Mouse (Mus musculus): Measurements from ENCODE around the gene Klhl2.
A peak's percentile ranks its signal among the peaks of the same experiment; 100 is the strongest.

Gene Klhl2

GRCm38 (mm10) chr8:64768645-64769044 is 81.2 kb downstream of the Klhl2 start:
- no peak for DNase-seq (ENCODE audit: low read depth, low spot score)

- DNase-seq (ENCODE audit: low read depth, low spot score), result no peak
Observed at GRCm38 (mm10) chr8:64767047-64767446, 82.8 kb downstream of the Klhl2 start.

DNA sequence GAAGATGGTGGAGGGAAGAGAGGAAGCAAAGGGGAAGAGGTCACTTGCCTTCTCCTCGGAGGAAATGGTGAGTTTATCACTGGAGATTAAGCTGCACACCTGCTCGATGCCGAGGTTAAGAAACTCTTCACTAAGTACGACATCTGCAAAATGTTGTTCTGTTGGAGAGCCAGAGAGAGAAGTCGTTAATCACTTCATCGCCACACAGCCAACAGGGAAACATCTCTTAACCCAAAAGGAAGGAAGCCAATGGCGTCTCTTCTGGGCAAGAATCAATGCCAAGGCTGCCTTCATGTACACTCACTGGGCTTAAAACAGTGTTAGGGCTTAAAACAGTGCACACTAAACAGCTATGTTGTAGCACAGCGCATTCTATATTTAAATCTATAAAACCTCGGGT is 85.7 kb downstream of the Klhl2 start:
- DNase-seq (ENCODE audit: low read depth, low spot score), result no peak

DNA sequence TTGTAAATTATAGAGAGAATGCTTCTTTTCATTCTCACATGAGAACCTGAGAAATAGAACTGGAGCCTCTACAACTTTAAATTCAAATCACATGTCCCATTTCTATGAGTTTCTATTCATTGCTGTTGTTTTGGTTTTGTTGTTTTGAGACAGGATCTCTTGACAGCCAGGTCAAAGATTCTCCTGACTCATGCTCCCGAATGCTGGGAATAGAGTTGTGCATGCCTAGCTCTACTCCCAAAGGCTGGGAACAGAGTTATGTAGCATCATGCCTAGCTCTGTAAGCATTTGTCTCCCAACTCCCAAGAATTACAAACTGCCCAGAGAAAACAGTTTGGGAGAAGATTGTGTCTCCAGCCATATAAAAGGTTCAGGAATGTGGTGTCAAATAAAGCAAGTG is 87.1 kb downstream of the Klhl2 start:
- DNase-seq (ENCODE audit: low read depth, low spot score), result no peak

DNA sequence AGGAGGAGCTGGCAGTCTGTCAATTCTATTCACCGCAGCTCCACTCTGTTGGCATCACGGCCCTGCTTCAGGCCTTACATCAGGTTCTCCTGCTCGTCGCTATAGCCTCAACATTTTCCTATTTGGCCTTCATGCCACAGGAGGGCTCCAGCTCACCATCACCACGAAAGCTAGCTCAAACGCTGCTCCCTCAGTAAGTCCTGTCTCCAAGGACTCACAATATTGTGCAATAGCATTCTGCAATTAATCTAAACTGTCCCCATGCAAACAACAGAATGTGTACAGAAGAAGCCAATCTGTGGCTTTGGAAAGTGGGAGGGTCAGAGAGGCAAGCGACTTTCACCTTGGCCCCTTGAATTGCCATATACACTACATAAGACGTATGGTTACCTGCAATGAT is 88.4 kb downstream of the Klhl2 start:
- no peak for DNase-seq (ENCODE audit: low read depth, low spot score)

- DNase-seq (ENCODE audit: low read depth, low spot score), result no peak
Observed at GRCm38 (mm10) chr8:64757956-64758355, 91.9 kb downstream of the Klhl2 start.

DNA sequence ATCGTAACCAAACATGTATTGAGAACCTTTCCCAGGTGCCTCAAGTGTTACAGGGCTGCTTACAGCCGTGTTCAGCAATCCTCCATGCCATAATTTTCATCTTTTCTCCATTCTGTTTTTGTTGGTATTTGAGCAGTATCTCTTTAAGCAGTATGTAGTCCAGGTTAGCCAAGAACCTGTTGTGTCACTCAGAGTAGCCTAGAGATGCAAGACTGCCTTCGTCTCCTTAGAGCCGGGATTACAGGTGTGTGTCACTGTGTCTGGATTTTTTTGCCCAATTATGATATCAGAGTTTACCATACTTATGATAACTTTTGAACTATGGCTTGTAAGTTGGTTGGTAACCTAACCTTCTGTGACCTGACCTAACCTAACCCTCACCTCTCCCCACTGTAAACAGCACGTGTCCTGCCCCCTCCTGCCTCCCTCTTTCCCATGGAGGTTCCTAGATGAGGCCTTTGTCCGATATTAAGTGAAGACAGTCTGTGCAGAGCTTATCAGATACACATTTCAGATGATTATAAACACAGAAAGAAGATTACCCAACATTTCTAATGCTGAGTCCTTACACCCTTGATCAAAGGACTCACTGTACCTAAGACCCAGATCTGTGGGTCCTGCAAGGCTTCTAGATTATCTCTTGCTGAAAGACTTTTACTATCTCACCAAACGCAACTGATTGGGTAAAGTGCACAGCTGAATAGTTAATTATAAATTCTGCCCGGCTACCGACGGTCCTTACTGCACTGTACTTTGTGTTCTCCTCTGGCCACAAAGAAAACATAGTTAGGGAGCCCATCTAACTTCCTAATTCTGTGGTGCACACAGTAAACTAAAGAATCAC is 103.4 kb downstream of the Klhl2 start:
- no peak for DNase-seq (ENCODE audit: low read depth, low spot score)

GRCm38 (mm10) chr8:64740547-64741211 is 109.1 kb downstream of the Klhl2 start:
- no peak for DNase-seq (ENCODE audit: low read depth, low spot score)

DNA sequence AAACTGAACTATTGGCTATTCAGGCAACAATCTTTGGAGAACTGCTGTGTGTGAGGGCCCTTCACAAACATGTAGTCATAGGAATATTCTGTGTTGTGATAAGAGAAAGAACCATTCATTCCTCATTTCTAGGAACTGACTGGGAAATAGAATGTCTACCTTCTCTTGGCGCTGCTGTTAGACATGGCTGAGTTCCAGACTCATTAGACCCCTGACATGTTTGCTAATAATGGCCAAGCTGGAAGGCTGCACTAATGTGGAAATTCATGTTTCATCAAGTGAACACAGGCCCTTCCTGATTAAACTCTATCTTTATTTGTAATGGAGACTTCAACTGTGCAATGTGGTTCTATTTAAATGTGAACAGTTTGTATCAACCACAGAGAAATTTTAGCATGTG is 110.9 kb downstream of the Klhl2 start:
- DNase-seq (ENCODE audit: low read depth, low spot score), result no peak

DNA sequence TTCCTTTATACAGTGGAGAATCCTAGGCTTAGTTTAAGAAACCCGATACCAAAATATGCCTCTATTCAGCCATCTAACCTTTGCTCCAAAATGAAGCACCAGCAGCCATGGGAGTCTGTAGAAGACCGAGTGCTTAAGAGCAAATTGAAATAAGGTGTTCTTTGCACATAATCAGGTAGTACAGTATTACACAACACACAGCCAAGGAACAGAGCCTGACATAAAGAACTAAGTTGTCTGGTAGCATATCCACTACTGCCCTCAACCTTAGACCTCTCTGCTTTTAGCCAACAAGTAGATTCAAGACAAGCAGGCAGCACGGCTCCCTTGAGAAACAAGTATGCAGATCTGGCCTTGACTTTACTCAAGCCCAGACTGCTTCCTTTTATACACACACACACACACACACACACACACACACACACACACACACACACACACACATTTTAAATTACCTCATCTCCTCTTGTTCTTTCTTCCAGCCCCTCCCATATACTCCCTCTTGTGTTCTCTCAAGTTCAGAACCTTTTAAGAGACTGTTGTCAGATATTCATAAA is 113.0 kb downstream of the Klhl2 start:
- DNase-seq (ENCODE audit: low read depth, low spot score), result no peak

DNA sequence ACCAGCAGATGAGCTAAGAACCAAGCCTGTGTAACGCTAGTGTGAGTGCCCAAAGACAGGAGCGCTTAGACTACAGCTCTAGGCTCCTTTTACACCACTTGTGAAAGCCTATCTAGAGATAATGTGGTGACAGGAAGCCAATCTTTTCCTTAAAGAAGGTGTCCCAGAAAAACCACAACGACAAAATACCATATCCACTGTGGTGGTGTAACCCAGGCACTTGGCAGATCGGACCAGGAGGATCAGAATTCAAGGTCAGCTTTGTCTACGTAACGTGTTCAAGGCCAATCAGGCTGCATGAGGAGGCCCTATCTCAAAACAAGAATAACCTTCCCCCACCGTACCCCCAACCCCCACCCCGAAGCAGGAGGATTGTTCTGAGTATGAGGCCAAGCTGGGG is 114.7 kb downstream of the Klhl2 start:
- DNase-seq (ENCODE audit: low read depth, low spot score), result no peak

DNA sequence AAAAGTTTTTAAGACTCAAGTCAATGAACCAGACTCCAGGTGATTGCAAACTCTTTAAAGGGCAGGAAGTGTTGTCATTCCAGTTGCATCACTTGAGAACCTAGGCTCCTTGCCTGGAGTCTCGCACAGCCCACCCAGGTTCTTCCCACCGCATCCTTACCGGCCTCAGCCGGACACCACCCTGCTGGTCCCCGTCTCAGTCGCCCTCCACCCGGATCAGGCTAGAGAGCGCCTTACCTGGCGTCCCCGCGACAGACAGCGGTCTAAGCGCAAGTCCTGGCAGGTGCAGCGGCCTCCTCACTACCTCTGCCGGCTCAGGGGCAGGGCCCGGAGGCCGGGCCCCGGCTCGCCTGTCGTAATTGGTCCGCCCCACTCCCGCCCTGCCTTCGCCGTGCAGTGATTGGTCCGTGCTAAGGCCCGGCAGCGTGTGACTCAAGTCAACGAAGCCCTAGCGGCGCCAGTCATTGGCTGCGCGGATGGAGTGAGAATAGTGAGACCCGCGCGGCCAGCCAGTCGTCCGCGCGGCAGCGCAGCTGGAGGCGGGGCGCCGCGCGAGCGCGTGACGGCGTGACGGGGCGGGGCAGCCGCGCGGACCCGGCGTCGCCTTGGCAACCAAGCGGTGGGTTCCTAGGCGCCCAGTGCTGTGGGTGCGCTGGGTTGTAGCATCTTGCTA is 116.4 kb downstream of the Klhl2 start, which contains the start of gene Msmo1:
TSS of gene Msmo1 (minus strand) at position 522 of the 673 bp plus-strand sequence.
- peak; percentile 98 for DNase-seq (ENCODE audit: low read depth, low spot score)

GRCm38 (mm10) chr8:64732596-64732995 is 117.2 kb downstream of the Klhl2 start:
- DNase-seq (ENCODE audit: low read depth, low spot score), result no peak

DNA sequence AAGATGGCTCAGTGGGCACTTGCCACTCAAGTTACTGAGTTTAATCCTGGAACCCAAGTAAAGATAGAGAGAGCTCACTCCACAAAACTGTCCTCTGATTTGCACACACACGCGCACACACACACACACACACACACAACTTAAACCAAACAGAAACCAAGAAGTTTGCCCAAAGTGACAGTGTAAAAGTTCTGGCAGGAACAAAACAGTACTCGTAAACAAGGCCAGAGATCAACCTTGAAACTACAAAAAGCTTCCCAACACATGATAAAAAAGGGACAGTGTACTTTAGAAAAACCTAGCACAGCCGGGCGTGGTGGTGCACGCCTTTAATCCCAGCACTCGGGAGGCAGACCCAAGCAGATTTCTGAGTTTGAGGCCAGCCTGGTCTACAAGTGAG is 121.7 kb downstream of the Klhl2 start:
- no peak for DNase-seq (ENCODE audit: low read depth, low spot score)

DNA sequence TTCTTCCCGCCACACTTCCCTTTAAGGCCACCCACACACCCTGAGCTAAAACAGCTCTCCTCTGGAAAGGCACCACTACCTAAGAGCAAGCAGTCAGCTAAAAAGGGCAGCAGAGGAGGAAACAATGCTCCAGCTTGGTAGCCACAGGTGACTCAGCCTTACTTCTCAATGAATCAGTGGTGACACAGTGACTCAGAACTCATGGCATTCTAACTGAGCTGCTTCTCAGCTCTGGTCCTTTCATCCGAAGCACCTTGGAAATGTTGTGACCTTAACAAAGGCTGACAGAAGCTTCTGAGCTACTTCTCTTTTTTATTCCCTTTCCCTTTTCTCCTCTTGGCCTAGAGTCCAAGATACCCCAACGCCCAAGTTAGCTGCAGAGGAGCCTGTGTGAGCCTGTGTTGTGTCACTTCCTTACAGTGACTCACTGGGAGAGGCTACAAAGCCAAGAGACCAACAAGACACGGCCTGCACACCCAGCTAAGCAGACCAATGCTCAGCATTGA is 123.6 kb downstream of the Klhl2 start:
- DNase-seq (ENCODE audit: low read depth, low spot score), result no peak

DNA sequence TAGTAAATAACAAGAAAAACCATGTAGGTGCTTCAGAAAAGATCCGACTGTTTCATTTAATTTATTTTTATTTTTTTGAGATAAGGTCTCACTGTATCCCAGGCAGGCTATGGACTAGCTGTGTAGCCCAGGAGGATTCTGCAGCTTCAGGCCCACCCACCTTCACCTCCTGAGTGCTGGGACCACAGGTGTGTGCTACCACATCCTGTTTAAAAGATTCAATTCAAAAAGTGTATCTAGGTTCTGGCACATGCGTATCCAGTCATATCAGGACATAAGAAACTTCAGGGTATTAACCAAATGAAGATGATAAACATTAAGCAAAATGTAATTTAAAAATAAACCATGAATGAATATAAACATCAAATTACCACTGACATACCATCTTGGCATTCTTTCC is 126.6 kb downstream of the Klhl2 start:
- DNase-seq (ENCODE audit: low read depth, low spot score), result no peak

DNA sequence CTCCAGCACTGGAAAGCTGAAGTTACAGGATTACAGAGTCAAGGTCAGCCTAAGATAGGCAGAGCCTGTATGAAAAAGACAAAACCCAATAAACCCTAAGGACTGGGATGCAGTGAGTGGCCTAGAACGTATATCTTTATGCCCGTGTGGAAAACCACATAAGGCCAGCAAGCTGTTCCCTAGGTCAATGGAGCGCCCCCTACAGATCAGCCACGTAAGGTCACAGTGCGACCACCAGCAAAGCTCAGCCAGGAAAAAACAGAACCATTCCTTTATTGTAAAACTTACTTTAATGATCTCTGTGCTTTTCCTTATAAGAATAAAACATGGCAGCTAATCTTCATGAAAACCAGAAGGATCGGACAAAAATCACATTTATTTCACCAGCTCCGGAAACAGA is 131.9 kb downstream of the Klhl2 start:
- no peak for DNase-seq (ENCODE audit: low read depth, low spot score)

- no peak for DNase-seq (ENCODE audit: low read depth, low spot score)
Observed at GRCm38 (mm10) chr8:64712499-64712898, 137.3 kb downstream of the Klhl2 start.

DNA sequence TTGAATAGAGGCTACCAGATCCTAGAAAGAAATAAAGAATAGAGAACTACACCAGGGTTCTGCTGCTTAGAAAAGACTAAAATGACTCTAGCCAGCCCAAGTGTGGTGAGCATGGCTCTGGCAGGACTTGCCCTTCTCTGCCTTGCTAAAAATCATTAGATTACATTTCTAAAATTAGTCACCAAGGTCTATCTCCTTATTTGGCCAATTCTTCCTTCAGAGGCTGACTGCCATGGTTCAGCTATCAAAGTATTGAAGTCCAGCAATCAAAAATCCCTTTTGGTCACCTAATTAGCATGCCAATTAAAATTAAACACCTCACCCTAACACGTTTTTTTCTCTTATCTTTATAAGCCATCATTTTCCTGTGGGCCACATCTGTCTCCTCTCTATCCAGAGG is 138.3 kb downstream of the Klhl2 start:
- DNase-seq (ENCODE audit: low read depth, low spot score), result no peak

DNA sequence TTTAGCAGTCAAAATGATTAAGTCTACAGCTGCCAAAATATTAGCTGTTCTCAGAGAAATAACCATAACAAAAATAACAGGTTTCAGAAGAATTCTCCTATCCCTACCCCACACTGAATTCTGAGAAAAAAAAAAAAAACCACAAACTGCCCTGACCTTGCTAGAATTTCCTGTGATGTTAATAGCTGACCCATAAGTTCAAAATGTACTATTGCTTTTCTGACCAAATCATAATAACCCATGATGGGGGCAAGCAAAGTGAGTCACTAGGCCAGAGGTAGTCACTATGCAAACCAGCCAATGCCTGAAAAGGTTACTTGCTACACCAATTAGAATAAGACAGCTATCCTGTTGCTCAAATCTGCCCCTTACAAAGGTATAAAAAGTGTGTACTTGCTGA is 142.3 kb downstream of the Klhl2 start:
- DNase-seq (ENCODE audit: low read depth, low spot score), result no peak

DNA sequence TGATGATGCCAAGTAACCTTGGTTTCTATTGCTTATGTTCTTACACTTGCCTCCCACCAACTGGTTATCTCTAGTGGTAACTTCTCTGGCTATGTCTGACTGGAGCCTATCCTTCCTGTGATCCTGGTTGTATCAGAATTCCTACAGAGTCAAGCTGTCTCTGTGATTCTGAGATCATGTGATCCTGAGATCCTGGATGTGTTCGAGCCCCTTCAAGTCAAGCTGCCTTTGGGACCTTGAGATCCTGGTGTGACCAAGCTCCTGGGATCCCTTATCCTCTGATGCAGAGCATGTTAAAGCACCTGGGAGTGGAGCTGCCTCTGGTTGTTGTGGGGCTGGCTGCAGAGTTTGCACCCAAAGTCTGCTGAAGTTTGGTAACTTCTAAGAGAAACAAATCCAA is 146.6 kb downstream of the Klhl2 start:
- DNase-seq (ENCODE audit: low read depth, low spot score), result no peak

DNA sequence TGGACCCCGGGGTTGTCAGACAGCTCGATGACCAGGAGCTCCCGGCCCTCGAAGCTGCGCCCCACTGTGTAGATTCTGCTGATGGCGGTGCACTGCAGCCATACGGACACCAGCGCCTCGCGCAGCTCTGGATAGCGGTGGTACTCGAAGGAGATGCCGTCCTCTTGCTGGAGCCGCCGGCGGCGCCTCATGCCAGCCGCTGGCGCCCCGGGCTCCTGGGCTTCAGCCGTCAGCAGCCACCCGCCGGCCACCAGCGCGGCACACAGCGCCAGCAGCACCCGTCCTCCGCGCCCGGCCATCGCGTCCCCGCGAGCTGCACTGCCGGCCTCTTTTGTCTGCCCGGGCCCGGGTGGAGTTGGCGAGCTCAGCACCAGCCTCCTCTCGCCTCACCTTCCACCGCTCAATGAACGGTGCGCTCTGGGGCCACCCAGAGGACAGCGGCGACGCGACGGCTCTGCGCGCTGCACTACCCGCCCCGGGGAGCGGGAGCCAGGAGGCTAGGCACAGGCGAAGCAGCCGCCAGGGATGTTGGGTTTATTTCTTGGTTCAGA is 157.1 kb downstream of the Klhl2 start, which contains the start of gene Cpe:
TSS of gene Cpe (minus strand) at position 404 of the 551 bp plus-strand sequence.
- no peak for DNase-seq (ENCODE audit: low read depth, low spot score)
